Mouse (Mus musculus): ENCODE measurements around the gene Rab19. TPM values are rescaled to one million over a fixed set of nuclear protein-coding genes. Genes with fewer than 3 reads are reported as not detected.
A peak's percentile ranks its signal among the peaks of the same experiment; 100 is the strongest.
"Not testable (repeated sequence)": the region's sequence is repeated elsewhere in the genome, so short reads cannot be mapped to it uniquely, and the experiment has no call there.

The Rab19 gene
- polyA plus RNA-seq, 1 experiment from 2014 or later: 0.37 TPM

GRCm38 (mm10) chr6:39416654-39417053 is 35.7 kb downstream of the Rab19 start:
- Histone ChIP-seq H3K4me2 (peak overlapping the region; percentile 69), H3K36me3 (replicated peaks) (peaks cover 18% of the 10 kb centered on the region), H3K4me1 (replicated peaks) (peaks cover 50% of the 10 kb centered on the region), H3K4me3 (replicated peaks) (peak overlapping the region; percentile 99), H3K9ac (peak overlapping the region; percentile 46; the same call in 1 of the 2 replicates), H3K27me3 (peaks cover 13% of the 10 kb centered on the region), H3K27ac (replicated peaks) (peak overlapping the region; percentile 77)
- not testable (repeated sequence) for H3K9me3 ChIP-seq (replicated peaks); ATAC-seq (ENCODE audit: insufficient read depth)

DNA sequence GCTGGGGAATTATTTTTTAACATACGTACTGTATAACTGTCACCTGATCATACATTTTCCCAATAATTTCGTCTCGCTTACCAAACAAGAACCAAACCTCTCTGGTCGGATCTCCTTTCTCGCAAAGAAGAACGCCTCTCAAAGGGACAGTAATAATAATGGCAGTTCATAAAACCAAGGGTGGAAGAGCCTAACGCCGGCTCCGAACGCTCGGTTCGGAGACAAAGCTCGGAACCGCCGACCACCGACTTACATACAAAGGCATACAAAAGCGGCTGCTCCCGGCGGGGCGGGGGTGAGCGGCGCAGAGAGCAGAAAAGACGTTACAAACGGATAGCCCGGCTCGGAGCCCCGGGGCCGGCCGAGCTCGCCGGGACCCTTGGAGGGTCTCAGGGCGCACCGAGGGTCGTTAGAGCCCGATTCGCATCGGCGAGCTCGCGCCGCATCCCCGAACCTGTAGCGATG is 38.4 kb downstream of the Rab19 start:
- peaks cover 20% of the 10 kb centered on the region for H3K27me3 ChIP-seq
- peak overlapping the region; percentile 69 for H3K4me2 ChIP-seq
- peak overlapping the region; percentile 98 for H3K27ac ChIP-seq (replicated peaks)
- peak overlapping the region; percentile 99 for H3K4me3 ChIP-seq (replicated peaks)
- peak overlapping the region; percentile 98 for H3K9ac ChIP-seq
- no peaks in the 10 kb centered on the region for H3K9me3 ChIP-seq (replicated peaks)
- peaks cover 12% of the 10 kb centered on the region for H3K36me3 ChIP-seq (replicated peaks)
- H3K4me1 ChIP-seq (replicated peaks): peaks cover 71% of the 10 kb centered on the region
- WGBS (ENCODE audit: insufficient replicate concordance): under 1% methylated on average over 43 of the region's 43 CpGs
- no peak for ATAC-seq (ENCODE audit: insufficient read depth)

- Histone ChIP-seq H3K9ac (peak within 1 kb of the TSS; percentile 98), H3K4me1 (replicated peaks) (peaks cover 75% of the 10 kb centered on the region), H3K36me3 (replicated peaks) (peaks cover 8% of the 10 kb centered on the region), H3K9me3 (replicated peaks) (no peaks in the 10 kb centered on the region), H3K27me3 (peaks cover 20% of the 10 kb centered on the region), H3K4me3 (replicated peaks) (peak within 1 kb of the TSS; percentile 99), H3K27ac (replicated peaks) (peak within 1 kb of the TSS; percentile 98), H3K4me2 (peak within 1 kb of the TSS; percentile 69)
- ATAC-seq (ENCODE audit: insufficient read depth): peak; percentile 89
- WGBS (ENCODE audit: insufficient replicate concordance): under 1% methylated on average over 81 of the region's 82 CpGs
Measured at GRCm38 (mm10) chr6:39419851-39420721, 39.1 kb downstream of the Rab19 start, which contains the start of gene Mkrn1. Mkrn1 (minus strand) TSS chr6:39420462.

DNA sequence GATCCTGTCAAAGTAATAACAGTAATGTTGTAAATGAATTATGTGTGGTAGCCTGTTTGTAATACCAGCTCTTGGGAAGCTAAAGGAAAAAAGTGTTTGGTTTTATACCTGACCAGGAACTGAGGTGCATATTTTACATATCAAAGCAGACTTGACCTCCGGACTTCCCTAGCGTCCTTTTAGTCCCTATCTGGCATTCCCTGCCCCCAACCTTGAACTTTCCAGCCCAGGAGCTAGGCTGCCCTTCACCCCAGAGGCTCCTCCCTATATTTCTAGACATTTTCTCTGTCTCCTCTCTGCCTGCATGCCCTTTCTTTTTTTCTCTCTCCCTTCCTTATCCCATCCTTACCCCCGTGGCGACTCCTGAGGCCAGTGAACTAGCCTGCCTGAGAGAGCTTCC is 39.9 kb downstream of the Rab19 start:
- peak overlapping the region; percentile 98 for H3K27ac ChIP-seq (replicated peaks)
- no peaks in the 10 kb centered on the region for H3K9me3 ChIP-seq (replicated peaks)
- H3K27me3 ChIP-seq: peaks cover 20% of the 10 kb centered on the region
- peak overlapping the region; percentile 98; the same call in 1 of the 2 replicates for H3K9ac ChIP-seq
- peak overlapping the region; percentile 69 for H3K4me2 ChIP-seq
- H3K4me1 ChIP-seq (replicated peaks): peaks cover 82% of the 10 kb centered on the region
- H3K4me3 ChIP-seq (replicated peaks): peak overlapping the region; percentile 99
- peaks cover 5% of the 10 kb centered on the region; the same call in 1 of the 2 replicates for H3K36me3 ChIP-seq (replicated peaks)
- ATAC-seq (ENCODE audit: insufficient read depth): no peak
- WGBS (ENCODE audit: insufficient replicate concordance): 44% methylated on average over 4 of the region's 4 CpGs

GRCm38 (mm10) chr6:39423130-39423551 is 42.2 kb downstream of the Rab19 start:
- 42% methylated on average over 6 of the region's 6 CpGs for WGBS (ENCODE audit: insufficient replicate concordance)
- ATAC-seq (ENCODE audit: insufficient read depth): no peak
- peaks cover 81% of the 10 kb centered on the region for H3K4me1 ChIP-seq (replicated peaks)
- H3K36me3 ChIP-seq (replicated peaks): no peaks in the 10 kb centered on the region
- H3K4me3 ChIP-seq (replicated peaks): 0 out of 2 replicates have a peak overlapping the region, but pooled peaks have one; percentile 0
- H3K4me2 ChIP-seq: peak overlapping the region; percentile 27
- peak overlapping the region; percentile 98 for H3K27ac ChIP-seq (replicated peaks)
- peak overlapping the region; percentile 0; the same call in 1 of the 2 replicates for H3K9ac ChIP-seq
- H3K27me3 ChIP-seq: peaks cover 16% of the 10 kb centered on the region
- no peaks in the 10 kb centered on the region for H3K9me3 ChIP-seq (replicated peaks)

DNA sequence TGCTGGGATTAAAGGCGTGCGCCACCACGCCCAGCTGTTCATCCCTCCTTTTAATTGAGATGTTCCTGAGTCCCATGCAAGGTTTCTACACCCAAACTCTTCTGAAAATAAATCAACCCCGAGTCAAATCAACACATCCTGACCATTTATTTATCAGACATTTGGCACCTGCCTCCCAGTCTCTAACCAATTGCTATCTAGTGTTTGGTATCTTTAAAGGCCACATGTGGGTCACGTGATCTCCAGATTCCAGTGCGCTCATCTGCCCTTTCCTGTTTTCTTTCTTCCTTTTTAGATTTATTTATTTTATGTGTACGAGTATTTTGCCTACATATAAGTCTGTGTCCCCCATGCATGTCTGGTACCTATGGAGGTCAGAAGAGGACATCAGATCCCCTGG is 42.7 kb downstream of the Rab19 start:
- Histone ChIP-seq H3K27me3 (peaks cover 13% of the 10 kb centered on the region), H3K4me2 (peak overlapping the region; percentile 27), H3K36me3 (replicated peaks) (no peaks in the 10 kb centered on the region), H3K27ac (replicated peaks) (peak overlapping the region; percentile 98), H3K9me3 (replicated peaks) (no peaks in the 10 kb centered on the region), H3K4me1 (replicated peaks) (peaks cover 82% of the 10 kb centered on the region), H3K9ac (peak overlapping the region; percentile 0; the same call in 1 of the 2 replicates), H3K4me3 (replicated peaks) (0 out of 2 replicates have a peak overlapping the region, but pooled peaks have one; percentile 0)
- ATAC-seq (ENCODE audit: insufficient read depth): peak; percentile 14
- 45% methylated on average over 7 of the region's 7 CpGs for WGBS (ENCODE audit: insufficient replicate concordance)

- H3K27ac ChIP-seq (replicated peaks): peak overlapping the region; percentile 98
- no peak overlapping the region for H3K4me3 ChIP-seq (replicated peaks)
- WGBS (ENCODE audit: insufficient replicate concordance): 26% methylated on average over 2 of the region's 2 CpGs
- peaks cover 13% of the 10 kb centered on the region for H3K27me3 ChIP-seq
- no peaks in the 10 kb centered on the region for H3K9me3 ChIP-seq (replicated peaks)
- H3K4me2 ChIP-seq: peak overlapping the region; percentile 27
- 0 out of 2 replicates have a peak, but pooled peaks have one; percentile 15 for ATAC-seq (ENCODE audit: insufficient read depth)
- no peaks in the 10 kb centered on the region for H3K36me3 ChIP-seq (replicated peaks)
- H3K4me1 ChIP-seq (replicated peaks): peaks cover 90% of the 10 kb centered on the region
- no peak overlapping the region for H3K9ac ChIP-seq
Measured at GRCm38 (mm10) chr6:39425181-39425580, 44.2 kb downstream of the Rab19 start.

GRCm38 (mm10) chr6:39426725-39427124 is 45.8 kb downstream of the Rab19 start:
- Histone ChIP-seq H3K36me3 (replicated peaks) (no peaks in the 10 kb centered on the region), H3K27ac (replicated peaks) (peak overlapping the region; percentile 98), H3K4me3 (replicated peaks) (no peak overlapping the region), H3K4me1 (replicated peaks) (peaks cover 87% of the 10 kb centered on the region), H3K9ac (no peak overlapping the region), H3K27me3 (peaks cover 6% of the 10 kb centered on the region), H3K4me2 (no peak overlapping the region), H3K9me3 (replicated peaks) (no peaks in the 10 kb centered on the region)
- no peak for ATAC-seq (ENCODE audit: insufficient read depth)
- 67% methylated on average over 4 of the region's 4 CpGs for WGBS (ENCODE audit: insufficient replicate concordance)

- no peaks in the 10 kb centered on the region for H3K36me3 ChIP-seq (replicated peaks)
- H3K27me3 ChIP-seq: no peaks in the 10 kb centered on the region
- peak overlapping the region; percentile 48; the same call in 1 of the 2 replicates for H3K9ac ChIP-seq
- 0 out of 2 replicates have a peak overlapping the region, but pooled peaks have one; percentile 9 for H3K4me3 ChIP-seq (replicated peaks)
- peak overlapping the region; percentile 37 for H3K4me2 ChIP-seq
- H3K4me1 ChIP-seq (replicated peaks): peaks cover 81% of the 10 kb centered on the region
- H3K27ac ChIP-seq (replicated peaks): peak overlapping the region; percentile 93
- peak; percentile 46 for ATAC-seq (ENCODE audit: insufficient read depth)
- no peaks in the 10 kb centered on the region for H3K9me3 ChIP-seq (replicated peaks)
- WGBS (ENCODE audit: insufficient replicate concordance): 55% methylated on average over 4 of the region's 4 CpGs
Measured at GRCm38 (mm10) chr6:39427276-39428003, 46.5 kb downstream of the Rab19 start.

GRCm38 (mm10) chr6:39429007-39429788 is 48.2 kb downstream of the Rab19 start:
- Histone ChIP-seq H3K4me3 (replicated peaks) (0 out of 2 replicates have a peak overlapping the region, but pooled peaks have one; percentile 5), H3K27ac (replicated peaks) (peak overlapping the region; percentile 93), H3K27me3 (no peaks in the 10 kb centered on the region), H3K36me3 (replicated peaks) (no peaks in the 10 kb centered on the region), H3K4me2 (peak overlapping the region; percentile 37), H3K4me1 (replicated peaks) (peaks cover 75% of the 10 kb centered on the region), H3K9ac (peak overlapping the region; percentile 42), H3K9me3 (replicated peaks) (no peaks in the 10 kb centered on the region)
- ATAC-seq (ENCODE audit: insufficient read depth): peak; percentile 78
- WGBS (ENCODE audit: insufficient replicate concordance): 47% methylated on average over 6 of the region's 6 CpGs

All from liver, embryonic 15.5 days (tissue).